Mouse (Mus musculus) liver, postnatal 0 days (tissue): ENCODE measurements around the gene Tmem203. TPM values are rescaled to one million over a fixed set of nuclear protein-coding genes. Genes with fewer than 3 reads are reported as not detected.

ENCODE experiments used
- ATAC-seq: fragments of 200-750 bp; cut with Nextera tagmentation; 2 replicates; pipeline ENCODE4 v1.8.0; 2017; ENCODE audit warnings: mild to moderate bottlenecking, moderate library complexity
- DNase-seq: peaks from one replicate; pipeline ENCODE4 v3.0.0-alpha.2; 2016
- H3K27ac ChIP-seq: fragments of 300-500 bp; sonication (generic); 2 replicates; pipeline ENCODE4 v1.5.1; 2014; ENCODE audit warnings: antibody characterized with exemption, moderate library complexity, mild to moderate bottlenecking, low read depth
- H3K27me3 ChIP-seq: fragments of 300-500 bp; sonication (generic); 2 replicates; pipeline ENCODE4 v1.6.1; 2014; ENCODE audit warnings: low read length, control low read depth, mixed read lengths; ENCODE audit not compliant: insufficient read depth
- H3K36me3 ChIP-seq: fragments of 300-500 bp; sonication (generic); replicated peaks from 2 replicates; pipeline ENCODE4 v1.6.1; 2014; ENCODE audit warnings: mild to moderate bottlenecking, control low read depth, low read length, moderate library complexity, mixed read lengths; ENCODE audit not compliant: insufficient read depth
- H3K4me1 ChIP-seq: fragments of 300-500 bp; sonication (generic); 2 replicates; pipeline ENCODE4 v1.6.1; 2014; ENCODE audit warnings: antibody characterized with exemption, mild to moderate bottlenecking, control low read depth; ENCODE audit not compliant: insufficient read depth
- H3K4me2 ChIP-seq: fragments of 300-500 bp; sonication (generic); 2 replicates; pipeline ENCODE4 v1.6.1; 2014; ENCODE audit warnings: low read depth, mild to moderate bottlenecking, low read length, moderate library complexity, mixed read lengths
- H3K4me3 ChIP-seq: fragments of 300-500 bp; sonication (generic); 2 replicates; pipeline ENCODE4 v1.5.1; 2014; ENCODE audit warnings: low read depth, low read length
- H3K9ac ChIP-seq: fragments of 300-500 bp; sonication (generic); replicated peaks from 2 replicates; pipeline ENCODE4 v1.6.1; 2014; ENCODE audit warnings: mild to moderate bottlenecking, moderate library complexity
- H3K9me3 ChIP-seq: fragments of 300-500 bp; sonication (generic); 2 replicates; pipeline ENCODE4 v1.6.1; 2016; ENCODE audit warnings: mild to moderate bottlenecking, control low read depth, low read length, mixed read lengths
- CTCF ChIP-seq: sonication (generic); IDR thresholded peaks from 2 replicates; pipeline ENCODE4 v1.5.1; 2016; ENCODE audit warnings: antibody characterized with exemption, low read depth
- EP300 ChIP-seq: IDR thresholded peaks from 2 replicates; pipeline ENCODE4 v1.6.1; 2016; ENCODE audit warnings: antibody characterized with exemption, low read depth, mild to moderate bottlenecking
- WGBS: fragments of 180-500 bp; shearing (Covaris S2); extraction: QIAGEN DNeasy Blood & Tissue Kit; methylation state at CpG from one replicate; pipeline ENCODE4 v1.1.7; 2014; ENCODE audit not compliant: insufficient replicate concordance; 5-methylcytosine and 5-hydroxymethylcytosine counted together
- polyA plus RNA-seq: library from polyadenylated mRNA; unstranded; fragments of >200 nt; fragmentation: Nextera tagmentation; extraction: Ambion mirVana; gene quantifications from 2 replicates; pipeline ENCODE4 v1.2.1, GENCODE M21; 2015

Gene Tmem203
- polyA plus RNA-seq, 1 experiment from 2014 or later: 34.0 TPM

GRCm38 (mm10) chr2:25217666-25218065 lies 37.6 kb upstream of the Tmem203 start:
- no peaks in the 10 kb centered on the region for H3K9me3 ChIP-seq
- H3K27ac ChIP-seq: no peak overlapping the region
- peaks cover 7% of the 10 kb centered on the region for H3K36me3 ChIP-seq
- H3K4me3 ChIP-seq: no peak overlapping the region
- no peak for DNase-seq
- ATAC-seq: no peak
- 57% methylated on average over 2 of the region's 2 CpGs for WGBS
- TF ChIP-seq EP300 (no peak), CTCF (no peak)
- 0 out of 2 replicates have a peak, but pooled peaks cover 2% of the 10 kb centered on the region for H3K4me1 ChIP-seq
- no peak overlapping the region for H3K4me2 ChIP-seq
- H3K9ac ChIP-seq: no peak overlapping the region
- H3K27me3 ChIP-seq: no peaks in the 10 kb centered on the region

- Histone ChIP-seq H3K4me3 (no peak within 1 kb of the TSS), H3K9me3 (no peaks in the 10 kb centered on the region), H3K4me1 (peaks cover 7% of the 10 kb centered on the region; the same call in 1 of the 2 replicates), H3K4me2 (no peak within 1 kb of the TSS), H3K36me3 (peaks cover 10% of the 10 kb centered on the region), H3K9ac (no peak within 1 kb of the TSS), H3K27me3 (no peaks in the 10 kb centered on the region), H3K27ac (no peak within 1 kb of the TSS)
- no peak for ATAC-seq
- DNase-seq: no peak
- TF ChIP-seq EP300 (no peak), CTCF (no peak)
These were observed 36.8 kb upstream of the Tmem203 start, which contains the start of gene Fam166a for GRCm38 (mm10) chr2:25218445-25218844. Gene Fam166a (plus strand): TSS chr2:25218745.

GRCm38 (mm10) chr2:25221331-25221772 lies 33.9 kb upstream of the Tmem203 start:
- no peak overlapping the region for H3K4me3 ChIP-seq
- no peaks in the 10 kb centered on the region for H3K27me3 ChIP-seq
- WGBS: 77% methylated on average over 5 of the region's 5 CpGs
- no peak overlapping the region for H3K27ac ChIP-seq
- no peaks in the 10 kb centered on the region for H3K9me3 ChIP-seq
- DNase-seq: no peak
- ATAC-seq: no peak
- H3K9ac ChIP-seq: no peak overlapping the region
- no peak overlapping the region for H3K4me2 ChIP-seq
- TF ChIP-seq EP300 (no peak), CTCF (no peak)
- peaks cover 13% of the 10 kb centered on the region for H3K36me3 ChIP-seq
- peaks cover 15% of the 10 kb centered on the region for H3K4me1 ChIP-seq

- H3K4me3 ChIP-seq: peak overlapping the region; percentile 69
- TF ChIP-seq CTCF: no peak
- TF ChIP-seq EP300: no peak
- ATAC-seq (peak; percentile 78), DNase-seq (peak; percentile 95)
- peak overlapping the region; percentile 99 for H3K27ac ChIP-seq
- peak overlapping the region; percentile 84 for H3K9ac ChIP-seq
- peaks cover 13% of the 10 kb centered on the region for H3K36me3 ChIP-seq
- H3K4me2 ChIP-seq: peak overlapping the region; percentile 74
- H3K4me1 ChIP-seq: peaks cover 19% of the 10 kb centered on the region
- no peaks in the 10 kb centered on the region for H3K9me3 ChIP-seq
- 2% methylated on average over 53 of the region's 53 CpGs for WGBS
- no peaks in the 10 kb centered on the region for H3K27me3 ChIP-seq
These were observed 31.4 kb upstream of the Tmem203 start for GRCm38 (mm10) chr2:25223681-25224491.

- Histone ChIP-seq H3K9me3 (no peaks in the 10 kb centered on the region), H3K4me3 (peak within 1 kb of the TSS; percentile 69), H3K36me3 (peaks cover 13% of the 10 kb centered on the region), H3K9ac (peak within 1 kb of the TSS; percentile 84), H3K4me2 (peak within 1 kb of the TSS; percentile 74), H3K4me1 (peaks cover 21% of the 10 kb centered on the region), H3K27ac (peak within 1 kb of the TSS; percentile 99), H3K27me3 (no peaks in the 10 kb centered on the region)
- peak; percentile 37 for TF ChIP-seq CTCF
- no peak for TF ChIP-seq EP300
- DNase-seq (no peak), ATAC-seq (no peak)
- 0% methylated on average over 17 of the region's 17 CpGs for WGBS
These were observed 30.8 kb upstream of the Tmem203 start, which contains the start of gene Tubb4b for GRCm38 (mm10) chr2:25224492-25224765. Gene Tubb4b (minus strand): TSS chr2:25224702.

GRCm38 (mm10) chr2:25224766-25225752 lies 30.2 kb upstream of the Tmem203 start:
- H3K9ac ChIP-seq: peak overlapping the region; percentile 76
- peak overlapping the region; percentile 90 for H3K27ac ChIP-seq
- H3K4me1 ChIP-seq: peaks cover 21% of the 10 kb centered on the region
- peak overlapping the region; percentile 69 for H3K4me3 ChIP-seq
- peak overlapping the region; percentile 73 for H3K4me2 ChIP-seq
- WGBS: 2% methylated on average over 41 of the region's 41 CpGs
- ATAC-seq: peak; percentile 89
- no peaks in the 10 kb centered on the region for H3K9me3 ChIP-seq
- peak; percentile 96 for DNase-seq
- TF ChIP-seq EP300: peak; percentile 79; the same call in 1 of the 2 replicates
- TF ChIP-seq CTCF: peak; percentile 19; the same call in 1 of the 2 replicates
- H3K27me3 ChIP-seq: no peaks in the 10 kb centered on the region
- peaks cover 13% of the 10 kb centered on the region for H3K36me3 ChIP-seq
